Mouse (Mus musculus): Measurements from ENCODE around the gene Fam222b. TPM values are rescaled to one million over a fixed set of nuclear protein-coding genes. Genes with fewer than 3 reads are reported as not detected.
A peak's percentile ranks its signal among the peaks of the same experiment; 100 is the strongest.

Fam222b gene
- total RNA-seq, 2 experiments from 2014 or later: 14.7 to 15.3 TPM

Small RNA genes within 50 kb of the gene (microRNA-seq; reads per million reads assigned to microRNA genes)
- gene Mir144: 65.1 reads per million, percentile 39 among the genes with 10 or more reads in this experiment
- gene Mir451a: not detected
- not detected for gene Mir451b
- gene Mir7653: not detected

Other genes starting within 250 kb of the Fam222b start
- gene Pipox, start 200.6 kb upstream of the Fam222b start, total RNA-seq (2021): 10 to 100 TPM; 14.0 to 25.8 TPM
- 1 to 10 TPM; 2.5 to 3.6 TPM for gene Sez6, start 163.9 kb upstream of the Fam222b start, total RNA-seq (2021)
- 10 to 100 TPM; 42.9 to 55.3 TPM for gene Phf12, start 111.9 kb upstream of the Fam222b start, total RNA-seq (2021)
- gene Dhrs13, start 62.4 kb upstream of the Fam222b start, total RNA-seq (2021): 10 to 100 TPM in 1 of 2 experiments, 1 to 10 TPM in 1; 8.6 to 10.4 TPM
- 10 to 100 TPM; 79.1 to 95.9 TPM for gene Flot2, start 56.7 kb upstream of the Fam222b start, total RNA-seq (2021)
- 10 to 100 TPM; 30.4 to 35.0 TPM for gene Eral1, start 14.3 kb upstream of the Fam222b start, total RNA-seq (2021)
- gene Traf4, start 70.9 kb downstream of the Fam222b start, total RNA-seq (2021): 10 to 100 TPM; 52.2 to 53.0 TPM
- 10 to 100 TPM in 1 of 2 experiments, 1 to 10 TPM in 1; 8.6 to 10.9 TPM for gene Nek8, start 82.0 kb downstream of the Fam222b start, total RNA-seq (2021)
- gene Tlcd1, start 82.1 kb downstream of the Fam222b start, total RNA-seq (2021): 10 to 100 TPM; 34.4 to 45.6 TPM
- gene Rpl23a, start 88.9 kb downstream of the Fam222b start, total RNA-seq (2021): 1,000 to 10,000 TPM; 1,780 to 1,853 TPM
- gene Rab34, start 93.8 kb downstream of the Fam222b start, total RNA-seq (2021): 100 to 1,000 TPM in 1 of 2 experiments, 10 to 100 TPM in 1; 93.0 to 100 TPM
- 10 to 100 TPM; 14.8 to 18.1 TPM for gene Proca1, start 98.7 kb downstream of the Fam222b start, total RNA-seq (2021)
- gene Sdf2, start 151.1 kb downstream of the Fam222b start, total RNA-seq (2021): 10 to 100 TPM; 67.9 to 68.2 TPM
- gene Supt6, start 151.3 kb downstream of the Fam222b start, total RNA-seq (2021): 10 to 100 TPM; 46.9 to 50.9 TPM
- 100 to 1,000 TPM; 138 to 184 TPM for gene 2610507B11Rik, start 167.1 kb downstream of the Fam222b start, total RNA-seq (2021)
- gene BC030499, start 196.2 kb downstream of the Fam222b start, total RNA-seq (2021): 1 to 10 TPM in 1 of 2 experiments, under 1 TPM in 1; 0.57 to 2.2 TPM
- gene Spag5, start 206.9 kb downstream of the Fam222b start, total RNA-seq (2021): 10 to 100 TPM; 11.2 to 16.1 TPM
- 1 to 10 TPM; 8.3 to 8.6 TPM for gene Aldoc, start 228.3 kb downstream of the Fam222b start, total RNA-seq (2021)
- gene Pigs, start 233.8 kb downstream of the Fam222b start, total RNA-seq (2021): 10 to 100 TPM; 40.1 to 40.3 TPM
- 10 to 100 TPM; 36.1 to 42.5 TPM for gene Unc119, start 248.8 kb downstream of the Fam222b start, total RNA-seq (2021)